Mouse (Mus musculus): ENCODE measurements around the gene Dnah3. TPM values are rescaled to one million over a fixed set of nuclear protein-coding genes. Genes with fewer than 3 reads are reported as not detected.

Gene Dnah3
- total RNA-seq (2017): not detected in 2 replicates

DNA sequence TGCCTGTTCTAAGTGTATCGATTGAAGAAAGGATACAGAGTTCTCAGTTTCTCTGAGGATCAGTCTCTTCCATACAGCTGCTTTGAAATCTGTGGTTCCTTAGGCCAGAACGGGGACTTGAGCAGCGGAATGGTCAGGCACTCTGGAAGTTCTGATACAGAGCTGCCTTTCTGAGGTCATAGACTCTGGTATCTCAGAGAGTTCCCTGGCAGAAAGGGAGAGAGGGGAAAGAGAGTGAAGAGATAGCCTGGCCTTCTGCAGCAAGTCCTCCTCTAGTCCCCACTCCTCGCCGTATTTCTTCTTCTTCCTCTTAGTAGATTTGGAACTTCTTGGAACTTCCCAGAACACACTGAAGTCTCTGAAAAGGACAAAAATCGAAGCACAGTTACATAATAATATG is at the start of gene Dnah3:
TSS of gene Dnah3 (minus strand) at position 101 of the 400 bp plus-strand sequence.
- ATAC-seq (replicated peaks; ENCODE audit: low read depth, poor library complexity, severe bottlenecking): no peak

DNA sequence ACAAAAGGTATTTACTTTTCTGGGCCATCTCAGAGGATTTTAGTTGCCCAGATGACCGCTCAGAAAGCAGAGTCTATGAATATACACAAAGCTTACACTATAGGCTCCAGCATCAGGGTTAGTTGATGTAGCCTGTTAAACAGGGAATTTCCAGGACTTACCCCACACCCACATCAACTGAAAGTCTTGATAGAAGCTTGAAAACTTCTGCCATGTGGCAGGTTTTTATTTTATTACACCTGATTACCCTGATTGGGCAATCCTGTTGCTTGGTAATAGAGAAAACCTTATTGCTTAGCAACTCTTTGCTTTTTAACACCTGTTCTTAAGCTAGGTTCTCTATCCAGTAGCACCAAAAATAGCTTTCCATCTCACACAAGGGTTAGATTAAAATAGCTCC is 47.7 kb upstream of the Dnah3 start:
- ATAC-seq (replicated peaks; ENCODE audit: low read depth, poor library complexity, severe bottlenecking): no peak

DNA sequence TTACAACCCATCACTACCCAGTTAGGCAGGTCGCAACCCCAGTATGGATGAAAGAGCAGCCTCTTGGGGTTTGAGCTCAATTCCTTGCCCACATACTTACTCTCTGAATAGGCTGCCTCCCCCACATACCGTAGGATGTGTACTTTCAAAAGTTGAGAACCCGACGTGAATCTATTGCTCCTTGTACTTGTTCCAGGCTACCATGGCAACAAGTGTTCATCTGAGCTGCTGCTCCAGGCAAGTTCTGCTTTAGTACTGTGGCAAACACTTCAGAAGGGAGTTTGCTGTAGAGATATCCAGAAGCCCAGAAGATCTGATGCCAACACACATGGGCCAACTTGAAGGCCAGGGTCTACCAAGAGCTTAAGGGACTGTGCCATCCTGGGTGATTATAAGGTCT is 33.9 kb upstream of the Dnah3 start:
- ATAC-seq (replicated peaks; ENCODE audit: low read depth, poor library complexity, severe bottlenecking): no peak

DNA sequence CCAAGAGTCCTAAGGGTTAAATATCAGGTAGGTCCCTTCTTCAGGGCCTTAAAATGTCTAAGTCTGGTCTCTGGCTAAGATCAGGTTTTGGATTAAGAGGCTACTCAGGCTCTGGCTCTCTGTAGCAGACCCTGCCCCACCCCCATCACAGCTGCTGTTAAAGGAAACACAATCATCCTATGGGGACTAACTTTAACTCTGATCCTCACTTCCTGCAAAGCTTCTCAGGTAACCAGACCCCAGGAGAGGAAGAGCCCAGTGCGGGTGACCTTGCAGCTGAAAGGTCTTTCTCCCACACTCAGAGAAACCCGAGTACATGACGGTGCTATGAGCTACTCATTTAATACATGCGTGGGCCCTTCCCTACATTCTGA is 32.6 kb upstream of the Dnah3 start:
- ATAC-seq (replicated peaks; ENCODE audit: low read depth, poor library complexity, severe bottlenecking): no peak

DNA sequence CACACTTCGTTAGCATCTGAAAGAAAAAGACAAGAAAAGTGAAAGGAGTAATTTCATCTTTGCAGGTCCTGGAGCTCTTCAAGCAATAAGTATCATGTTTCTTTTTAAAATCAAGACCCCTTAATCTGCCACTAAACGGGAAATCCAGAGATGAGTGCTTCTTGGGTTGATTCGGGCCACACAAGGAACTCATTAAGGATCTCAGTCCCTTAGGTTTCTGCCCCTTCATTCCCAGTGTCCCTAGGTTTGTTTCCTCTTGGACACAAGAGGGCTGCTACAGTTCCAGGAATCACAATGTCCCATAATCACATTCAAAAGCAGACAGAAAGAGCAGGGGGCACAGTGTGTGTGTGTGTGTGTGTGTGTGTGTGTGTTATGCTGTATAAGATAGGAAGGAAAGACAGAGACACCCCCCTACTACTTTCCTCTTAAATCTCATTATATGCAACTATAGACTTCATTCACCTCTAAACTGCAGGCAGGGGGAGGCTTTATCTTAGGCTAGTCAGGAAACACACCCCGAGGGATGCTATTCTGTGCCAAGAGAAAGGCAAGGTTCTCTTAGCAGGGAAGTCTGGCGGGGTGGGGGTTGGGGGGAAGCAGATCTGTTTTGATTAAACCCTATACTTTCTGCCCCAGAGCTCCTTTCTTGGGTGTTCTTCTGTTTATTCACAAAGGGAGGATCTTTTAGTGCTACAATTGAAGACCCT is 32.1 kb upstream of the Dnah3 start:
- ATAC-seq (replicated peaks; ENCODE audit: low read depth, poor library complexity, severe bottlenecking): no peak

DNA sequence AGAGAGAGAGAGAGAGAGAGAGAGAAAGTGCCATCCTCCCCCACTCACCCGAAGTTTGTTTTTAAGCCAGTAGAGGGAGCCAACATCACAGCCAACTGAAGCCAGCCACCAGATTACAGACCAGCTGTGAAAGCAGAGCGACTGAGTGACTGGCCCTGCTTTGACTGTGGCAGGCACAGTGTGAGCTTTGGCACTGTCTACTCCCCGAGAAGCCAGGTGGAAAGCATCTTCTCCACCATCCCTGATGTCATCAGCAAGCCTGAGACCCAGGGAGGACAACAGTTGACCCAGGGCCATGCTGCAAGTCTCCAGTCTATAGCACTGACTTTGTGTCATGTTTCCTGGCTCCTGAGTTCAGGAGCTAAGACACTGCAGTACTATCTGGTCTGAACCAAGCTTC is 29.8 kb upstream of the Dnah3 start:
- peak; percentile 82 for ATAC-seq (replicated peaks; ENCODE audit: low read depth, poor library complexity, severe bottlenecking)

DNA sequence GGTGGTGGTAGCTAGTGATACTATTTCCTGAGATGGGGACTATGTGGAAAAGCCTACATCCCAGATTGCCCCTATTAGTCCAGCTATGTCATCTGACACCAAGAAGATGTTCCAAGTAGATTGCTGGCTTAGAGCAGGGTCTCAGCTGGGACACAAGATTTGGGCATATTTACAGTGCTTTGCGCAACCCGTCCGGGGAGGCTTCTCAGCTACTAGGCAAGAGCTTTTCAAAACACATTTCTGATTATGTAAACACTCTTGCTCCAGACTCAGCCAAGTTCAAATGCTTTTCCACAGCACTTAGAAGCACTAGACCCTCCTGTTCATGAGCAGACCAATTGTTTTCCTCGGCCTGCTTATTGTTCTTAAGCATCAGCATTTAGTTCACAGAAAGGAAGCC is 28.7 kb upstream of the Dnah3 start:
- no peak for ATAC-seq (replicated peaks; ENCODE audit: low read depth, poor library complexity, severe bottlenecking)

DNA sequence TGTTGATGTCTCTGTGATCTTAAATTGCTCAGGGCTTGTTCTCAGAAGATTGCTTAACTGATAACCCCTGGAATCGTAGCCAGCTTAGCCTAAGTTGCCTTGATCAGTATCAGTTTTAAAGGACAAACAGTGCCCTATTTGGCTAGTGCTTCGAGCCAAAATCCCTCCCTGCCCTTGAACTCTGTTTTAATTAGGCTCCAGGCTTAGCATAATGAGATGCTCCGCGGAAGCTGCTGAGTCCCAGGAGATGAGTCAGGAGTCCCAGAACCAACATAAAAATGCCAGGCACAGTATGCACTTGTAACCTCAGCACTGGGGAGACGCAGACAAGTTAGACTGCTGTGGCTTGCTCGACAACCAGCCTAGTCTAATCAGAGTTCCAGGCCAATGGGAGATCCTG is 22.4 kb upstream of the Dnah3 start:
- no peak for ATAC-seq (replicated peaks; ENCODE audit: low read depth, poor library complexity, severe bottlenecking)

DNA sequence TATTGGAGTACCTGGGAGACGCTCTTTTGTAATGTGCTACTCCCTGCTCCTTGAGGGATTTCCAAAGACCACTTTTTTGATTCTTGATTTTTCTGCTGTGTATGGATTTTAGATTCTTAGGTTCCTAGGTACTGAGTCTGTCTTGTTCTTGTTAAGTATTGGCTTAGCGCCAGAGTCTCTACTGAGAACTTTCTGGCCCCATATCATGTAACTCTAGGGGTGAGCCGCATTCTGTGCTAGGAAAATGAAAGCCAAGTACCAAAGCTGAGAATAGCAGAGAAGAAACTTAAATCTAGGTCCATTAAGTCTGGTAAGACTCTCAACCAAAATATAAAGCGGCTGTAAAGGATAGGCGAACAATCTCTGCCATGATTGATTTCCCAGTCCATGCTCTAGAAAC is 21.9 kb upstream of the Dnah3 start:
- no peak for ATAC-seq (replicated peaks; ENCODE audit: low read depth, poor library complexity, severe bottlenecking)

DNA sequence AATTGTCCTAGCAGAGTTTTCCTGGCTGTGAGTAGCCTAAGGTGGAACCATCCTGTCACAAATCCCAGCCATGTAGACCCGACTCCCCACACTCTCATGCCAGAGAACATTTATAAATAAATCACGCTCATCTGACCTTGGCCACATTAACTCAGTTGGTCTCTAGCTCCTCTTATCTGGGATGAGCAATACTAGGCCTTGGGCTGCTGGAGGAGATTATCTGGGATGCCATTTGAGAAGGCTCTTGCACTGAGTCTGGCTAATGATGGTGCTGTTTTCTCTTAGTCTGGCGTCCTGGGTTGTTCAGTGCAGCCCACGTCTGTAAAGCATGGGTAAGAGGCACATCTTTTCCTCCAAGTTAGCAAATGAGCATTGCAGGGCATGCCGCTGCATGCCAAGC is 14.6 kb upstream of the Dnah3 start:
- ATAC-seq (replicated peaks; ENCODE audit: low read depth, poor library complexity, severe bottlenecking): no peak

DNA sequence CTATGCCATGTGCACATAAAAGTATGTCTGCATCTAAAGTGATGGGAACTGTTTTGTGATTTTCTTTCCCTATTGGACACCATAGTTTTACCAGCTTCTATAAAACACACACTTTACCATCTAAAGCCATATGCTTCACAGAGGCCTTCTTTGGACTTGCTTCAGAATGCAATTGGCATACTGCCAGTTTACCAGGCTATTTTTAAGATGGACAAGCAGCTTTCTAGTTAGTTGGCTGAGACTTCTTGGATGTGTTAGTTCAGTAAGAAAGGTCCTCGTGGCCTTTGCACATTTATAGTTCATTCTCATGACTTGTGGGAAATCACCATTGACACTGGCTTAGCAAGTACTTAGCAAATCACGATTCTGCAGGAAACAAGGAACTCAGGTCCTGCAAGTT is 11.3 kb upstream of the Dnah3 start:
- ATAC-seq (replicated peaks; ENCODE audit: low read depth, poor library complexity, severe bottlenecking): no peak

DNA sequence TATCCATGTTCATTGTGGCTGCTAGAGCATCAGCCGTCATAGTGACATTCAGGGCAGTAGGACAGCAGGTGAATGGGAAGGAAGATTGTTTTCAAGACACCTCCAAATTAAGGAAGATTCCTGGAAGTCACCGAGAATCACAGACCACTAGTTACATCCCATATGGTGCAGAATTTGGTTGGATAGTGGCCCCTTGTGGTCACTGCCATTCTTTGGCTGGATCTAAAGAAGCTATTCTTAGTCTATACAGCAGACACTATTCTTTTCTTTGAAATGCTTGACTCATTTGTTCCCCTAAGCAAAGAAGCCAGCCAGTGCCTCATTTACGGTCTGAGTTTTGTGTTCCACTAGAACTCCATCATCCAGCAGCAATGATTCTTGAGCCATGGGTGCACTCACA is 9.9 kb upstream of the Dnah3 start:
- ATAC-seq (replicated peaks; ENCODE audit: low read depth, poor library complexity, severe bottlenecking): no peak

DNA sequence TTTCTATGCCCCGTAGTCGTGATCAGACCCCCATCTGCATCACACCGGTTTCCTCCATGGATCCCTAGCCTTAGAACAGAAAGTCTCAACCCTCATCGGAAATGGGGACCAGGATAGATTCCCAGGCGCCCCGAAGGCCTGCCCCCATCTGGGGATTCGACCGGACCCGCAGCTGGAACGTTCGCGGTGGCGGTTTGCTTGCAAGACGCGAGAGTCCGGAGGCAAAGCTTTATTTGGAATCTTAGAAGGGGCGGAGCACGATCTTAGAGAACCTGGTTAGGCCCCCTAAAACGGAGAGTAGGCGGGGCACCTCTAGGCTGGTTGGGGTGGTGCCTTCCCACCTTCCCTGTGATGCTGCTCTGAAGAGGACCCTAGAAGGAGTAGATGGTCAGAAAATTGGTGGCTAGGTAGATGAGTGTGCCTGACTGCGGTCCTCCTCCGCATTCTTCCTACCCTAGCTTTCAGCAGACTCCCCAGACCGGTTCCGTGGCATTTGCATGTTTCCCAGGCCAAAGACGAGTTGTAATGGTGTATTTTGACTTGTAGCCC is 8.0 kb upstream of the Dnah3 start:
- peak; percentile 37 for ATAC-seq (replicated peaks; ENCODE audit: low read depth, poor library complexity, severe bottlenecking)

DNA sequence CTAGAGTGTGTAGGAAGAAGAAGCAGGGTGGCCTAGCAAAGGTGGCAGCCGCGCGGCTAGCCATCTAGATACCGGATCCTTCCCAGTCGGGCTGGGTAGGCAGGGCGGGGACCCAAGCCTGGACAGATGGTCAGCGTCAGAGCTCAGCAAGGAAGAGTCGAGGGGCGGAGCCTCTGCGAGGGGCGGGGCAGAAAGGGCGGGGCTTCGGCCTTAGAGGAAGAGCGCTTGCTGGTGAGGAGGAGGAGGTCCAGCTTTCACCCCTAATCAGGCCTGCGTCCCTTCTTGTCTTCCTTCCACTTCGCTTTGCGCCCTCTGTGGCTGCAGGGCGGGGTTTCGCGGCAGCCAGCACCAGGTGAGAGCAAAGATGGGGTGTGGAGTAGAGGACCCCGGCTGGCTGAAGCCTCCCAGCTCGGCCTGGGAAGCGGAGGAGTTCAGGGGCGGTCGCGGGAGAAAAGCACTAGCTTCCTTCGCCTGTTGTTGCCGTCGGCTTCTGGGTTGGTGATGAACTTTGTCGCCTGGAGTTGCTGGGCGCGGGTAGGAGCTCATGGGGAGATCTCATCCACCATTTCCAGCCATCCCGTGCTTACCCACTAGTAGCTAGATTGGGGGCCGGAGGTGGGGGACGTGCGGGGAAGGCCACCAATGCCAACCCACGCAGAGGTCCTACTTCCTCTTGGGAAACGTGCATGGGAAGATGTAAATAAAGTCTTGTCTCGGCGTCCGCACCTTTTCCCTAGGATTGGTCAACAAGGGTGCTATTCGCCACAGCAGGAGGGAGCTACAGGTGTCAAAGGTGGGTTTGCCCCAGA is 7.3 kb upstream of the Dnah3 start, which contains the start of gene Tmem159:
TSS of gene Tmem159 (plus strand) at position 190 of the 809 bp plus-strand sequence.
- ATAC-seq (replicated peaks; ENCODE audit: low read depth, poor library complexity, severe bottlenecking): peak; percentile 92

DNA sequence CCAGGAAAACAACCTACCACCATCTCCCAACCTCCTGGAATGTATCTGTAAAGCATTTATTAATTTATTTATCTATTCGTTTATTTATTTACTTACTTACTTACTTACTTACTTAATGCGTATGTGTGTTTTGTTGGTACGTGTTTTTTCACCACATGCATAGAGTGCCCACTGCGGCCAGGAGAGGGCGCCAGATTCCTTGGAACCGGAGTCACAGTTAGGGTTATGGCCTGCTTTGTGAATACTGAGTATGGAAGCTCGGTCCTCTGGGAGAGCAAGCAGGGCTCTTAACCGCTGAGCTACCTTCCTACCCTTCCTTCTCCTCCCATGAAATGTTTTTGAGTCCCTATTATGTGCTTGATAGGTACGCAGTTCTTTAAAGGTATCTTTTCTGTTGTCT is 3.3 kb upstream of the Dnah3 start:
- peak; percentile 52 for ATAC-seq (replicated peaks; ENCODE audit: low read depth, poor library complexity, severe bottlenecking)

DNA sequence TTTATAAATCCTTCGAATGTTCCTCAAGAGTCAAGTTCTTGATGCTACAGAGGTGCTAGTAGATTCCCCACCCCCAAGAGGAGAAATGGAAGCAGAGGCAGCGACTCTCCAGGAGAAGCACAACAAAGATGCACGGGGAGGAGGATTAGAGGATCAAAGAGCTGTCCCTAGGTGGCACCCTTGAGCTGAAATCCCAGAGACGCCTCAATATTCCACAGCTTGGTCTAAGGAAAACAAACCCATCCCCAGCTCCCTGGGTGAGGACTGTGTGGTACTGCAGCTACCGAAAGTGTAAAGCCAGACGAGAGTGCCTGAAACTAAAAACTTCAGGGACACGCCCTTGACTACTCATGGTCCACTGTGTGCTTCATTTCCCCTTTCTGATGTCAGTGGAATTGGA is 2.8 kb upstream of the Dnah3 start:
- peak; percentile 33 for ATAC-seq (replicated peaks; ENCODE audit: low read depth, poor library complexity, severe bottlenecking)

DNA sequence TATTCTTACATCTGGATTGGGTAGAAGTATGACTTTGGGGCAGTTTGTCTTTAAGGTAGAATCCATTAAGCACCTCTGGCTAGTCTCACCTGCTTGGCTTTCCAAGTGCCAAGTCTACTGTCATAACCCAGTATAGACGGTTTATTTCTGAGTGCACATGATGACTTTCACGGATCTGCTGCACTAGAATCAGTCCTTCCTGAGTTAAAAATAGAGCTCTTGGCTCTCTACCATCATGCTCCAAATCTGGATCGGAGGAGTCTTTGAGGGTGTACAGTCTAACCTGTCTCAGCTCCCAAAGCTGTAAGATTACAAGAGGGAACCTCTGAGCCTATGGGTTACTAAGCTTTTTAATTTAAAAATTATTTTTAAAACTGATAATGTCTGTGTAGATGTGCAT is 864 bp downstream of the Dnah3 start:
- no peak for ATAC-seq (replicated peaks; ENCODE audit: low read depth, poor library complexity, severe bottlenecking)

DNA sequence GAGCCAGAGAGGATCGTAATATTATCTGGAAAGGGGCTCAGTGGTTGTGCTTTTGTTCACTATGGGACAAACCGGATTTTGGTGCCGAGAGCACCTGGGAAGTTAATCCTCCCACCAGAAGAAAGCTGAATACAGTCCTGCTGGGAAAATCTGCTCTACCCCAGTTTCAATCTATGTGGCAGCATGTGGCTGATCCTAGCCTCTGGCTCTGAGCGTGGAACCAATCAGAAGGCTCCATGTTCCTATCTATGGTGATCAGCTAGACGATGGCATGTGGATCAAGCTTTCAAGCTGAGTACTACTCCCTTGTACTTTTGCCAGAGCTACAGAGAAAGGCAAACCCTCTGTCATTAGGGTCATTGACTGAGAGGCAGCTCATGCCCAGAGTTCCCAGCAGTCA is 2.0 kb downstream of the Dnah3 start:
- no peak for ATAC-seq (replicated peaks; ENCODE audit: low read depth, poor library complexity, severe bottlenecking)

DNA sequence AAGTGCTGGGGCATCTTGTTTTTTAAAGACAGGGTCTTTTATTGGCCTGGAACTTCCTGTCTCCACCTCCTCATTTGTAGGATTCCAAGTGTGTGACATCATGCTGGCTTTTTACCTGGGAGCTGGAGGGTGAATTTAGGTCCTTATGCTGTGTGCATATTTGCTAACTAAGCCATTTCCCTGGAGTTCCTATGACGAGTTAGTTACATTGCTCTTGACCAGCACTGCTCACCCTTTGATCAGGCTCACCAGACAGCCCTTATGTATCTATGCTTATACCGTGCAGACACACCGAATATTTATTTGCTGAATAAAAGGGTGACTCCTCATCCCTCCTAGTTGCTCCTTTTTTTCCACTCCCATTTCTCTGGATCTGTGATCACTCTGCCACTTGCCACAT is 14.9 kb downstream of the Dnah3 start:
- ATAC-seq (replicated peaks; ENCODE audit: low read depth, poor library complexity, severe bottlenecking): no peak

DNA sequence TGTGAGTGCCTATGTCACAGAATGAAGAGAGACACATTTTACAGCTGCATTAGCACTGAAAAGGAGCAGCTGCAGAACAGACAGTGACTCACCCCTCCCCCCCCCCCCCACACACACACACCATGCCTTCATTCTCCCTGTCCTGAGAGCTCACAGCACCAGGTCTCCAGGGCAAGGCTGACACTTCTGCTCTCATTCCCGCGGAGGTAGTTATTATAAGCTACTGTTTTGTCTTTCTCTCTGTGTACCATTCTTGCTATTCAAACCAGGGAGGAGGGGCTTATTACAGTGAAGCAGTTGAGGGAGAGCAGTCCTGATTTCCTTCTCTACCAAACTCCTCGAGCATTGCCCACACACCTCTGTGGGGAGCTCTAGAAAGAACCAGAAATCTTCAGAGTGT is 25.9 kb downstream of the Dnah3 start:
- ATAC-seq (replicated peaks; ENCODE audit: low read depth, poor library complexity, severe bottlenecking): no peak

DNA sequence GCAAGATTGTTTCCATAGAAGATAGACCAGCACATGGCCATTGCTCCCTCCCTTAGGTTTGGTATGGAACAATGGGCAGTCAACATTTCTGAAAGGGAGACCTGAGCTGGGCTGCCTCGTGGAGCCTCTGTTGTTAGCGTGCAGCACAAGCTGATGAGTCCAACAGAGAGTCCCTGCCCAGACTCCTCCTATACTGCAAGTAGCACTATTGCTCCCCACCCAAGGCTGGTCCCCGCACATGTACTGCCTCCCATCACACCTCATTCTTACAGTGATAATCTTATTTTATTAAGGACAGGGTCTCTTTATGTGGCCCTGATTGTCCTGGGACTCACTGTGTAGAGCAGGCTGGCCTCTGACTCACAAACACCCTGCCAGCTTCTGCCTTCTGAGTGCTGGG is 27.0 kb downstream of the Dnah3 start:
- ATAC-seq (replicated peaks; ENCODE audit: low read depth, poor library complexity, severe bottlenecking): no peak
